Mouse (Mus musculus) stomach, postnatal 0 days (tissue): Measurements from ENCODE around the gene Nrip3.

Experiments
- CTCF ChIP-seq: IDR thresholded peaks from 2 replicates; pipeline ENCODE4 v1.5.1; 2016; ENCODE audit warnings: antibody characterized with exemption, low read depth, mild to moderate bottlenecking, moderate library complexity
- EP300 ChIP-seq: optimal IDR thresholded peaks from 2 replicates; pipeline ENCODE3; 2016; ENCODE audit warnings: antibody characterized with exemption

- no peak for TF ChIP-seq CTCF
- TF ChIP-seq EP300: no peak
These were observed 36.1 kb upstream of the Nrip3 start for GRCm38 (mm10) chr7:109817954-109818353.
